Mouse (Mus musculus) myocyte (in vitro differentiated cells): ENCODE data around the gene Gm867. TPM values are rescaled to one million over a fixed set of nuclear protein-coding genes. Genes with fewer than 3 reads are reported as not detected.

Experiments
- H3K27me3 ChIP-seq: one replicate; pipeline ENCODE4 v1.6.1; 2011; ENCODE audit not compliant: control insufficient read depth, insufficient read depth, insufficient read length
- H3K36me3 ChIP-seq: one replicate; pipeline ENCODE4 v1.6.1; 2011; ENCODE audit not compliant: control insufficient read depth, insufficient read depth
- H3K4me2 ChIP-seq: one replicate; pipeline ENCODE4 v1.6.1; 2011; ENCODE audit warnings: low read depth, control low read depth
- H3K4me3 ChIP-seq: one replicate; pipeline ENCODE4 v1.5.1; 2011; ENCODE audit warnings: mild to moderate bottlenecking, control low read depth, moderate library complexity
- H3K79me2 ChIP-seq: one replicate; pipeline ENCODE4 v1.6.1; 2011; ENCODE audit not compliant: control insufficient read depth, insufficient read depth
- H3ac ChIP-seq: one replicate; pipeline ENCODE4 v1.6.1; 2011; ENCODE audit not compliant: control insufficient read depth, insufficient read length
- CEBPB ChIP-seq: IDR thresholded peaks from 2 replicates; pipeline ENCODE4 v1.6.1; 2011; ENCODE audit warnings: mild to moderate bottlenecking, moderate library complexity; ENCODE audit not compliant: poor library complexity, insufficient read depth, severe bottlenecking
- E2F4 ChIP-seq: IDR thresholded peaks from one replicate; pipeline ENCODE4 v1.6.1; 2011; ENCODE audit warnings: mild to moderate bottlenecking, control low read depth, moderate library complexity; ENCODE audit not compliant: insufficient read depth
- MAX ChIP-seq: IDR thresholded peaks from one replicate; pipeline ENCODE4 v1.6.1; 2011; ENCODE audit warnings: low read depth, mild to moderate bottlenecking, control low read depth
- MYOD1 ChIP-seq, 3 experiments: IDR thresholded peaks; one replicate each; pipeline ENCODE4 v1.6.1; 2011; ENCODE audit warnings: control low read depth in 2 of 3, low read depth in 2 of 3, mild to moderate bottlenecking in 2 of 3, moderate library complexity in 1 of 3; ENCODE audit not compliant: insufficient read length in 2 of 3, control insufficient read depth in 1 of 3
- MYOG ChIP-seq, 3 experiments: IDR thresholded peaks; one replicate each; pipeline ENCODE4 v1.6.1; 2011; ENCODE audit warnings: control low read depth in 2 of 3, low read depth in 2 of 3, mild to moderate bottlenecking in 2 of 3; ENCODE audit not compliant: insufficient read length in 2 of 3, control insufficient read depth in 1 of 3, insufficient read depth in 1 of 3
- POLR2A ChIP-seq: IDR thresholded peaks from one replicate; pipeline ENCODE4 v1.6.1; 2011; ENCODE audit warnings: low read depth, mild to moderate bottlenecking, control low read depth, moderate library complexity; ENCODE audit not compliant: insufficient read length
- POLR2AphosphoS2 ChIP-seq: IDR thresholded peaks from one replicate; pipeline ENCODE4 v1.6.1; 2011; ENCODE audit warnings: low read depth, control low read depth; ENCODE audit not compliant: insufficient read length
- REST ChIP-seq: IDR thresholded peaks from one replicate; pipeline ENCODE4 v1.6.1; 2011; ENCODE audit warnings: mild to moderate bottlenecking, control low read depth, moderate library complexity; ENCODE audit not compliant: insufficient read depth, insufficient read length
- SRF ChIP-seq: IDR thresholded peaks from one replicate; pipeline ENCODE4 v1.6.1; 2011; ENCODE audit warnings: low read depth; ENCODE audit not compliant: control insufficient read depth, insufficient read length
- TCF12 ChIP-seq: IDR thresholded peaks from one replicate; pipeline ENCODE4 v1.6.1; 2011; ENCODE audit warnings: mild to moderate bottlenecking, control low read depth; ENCODE audit not compliant: poor library complexity, insufficient read depth, severe bottlenecking
- TCF3 ChIP-seq: IDR thresholded peaks from one replicate; pipeline ENCODE4 v1.6.1; 2011; ENCODE audit warnings: low read depth, control low read depth; ENCODE audit not compliant: insufficient read length
- USF1 ChIP-seq: IDR thresholded peaks from one replicate; pipeline ENCODE4 v1.6.1; 2011; ENCODE audit warnings: low read depth, mild to moderate bottlenecking, control low read depth, moderate library complexity
- polyA plus RNA-seq: library from polyadenylated mRNA; unstranded; fragments of >200 nt; fragmentation: generic; extraction: Trizol; gene quantifications from one replicate; pipeline ENCODE4 v1.2.1, GENCODE M21; 2012; ENCODE audit warnings: missing spikeins

The Gm867 gene
- polyA plus RNA-seq, 1 experiment, result 3.2 TPM

GRCm38 (mm10) chr10:75898846-75899245 is 41.6 kb downstream of the Gm867 start:
- TF ChIP-seq MYOD1 (IDR thresholded peaks at IDR 0.05; ENCODE audit: control insufficient read depth in 1 of 3, insufficient read length in 2 of 3, low read depth in 2 of 3), result no peak
- TF ChIP-seq MYOG (IDR thresholded peaks at IDR 0.05; ENCODE audit: control insufficient read depth in 1 of 3, insufficient read depth in 1 of 3, insufficient read length in 2 of 3, low read depth in 2 of 3), result peak in 1 of 3 experiments; percentile 45
- no peak for TF ChIP-seq E2F4
- no peak for TF ChIP-seq TCF12
- peak; percentile 36 for TF ChIP-seq SRF
- TF ChIP-seq POLR2A, result peak; percentile 24
- no peak for TF ChIP-seq CEBPB
- Histone ChIP-seq H3K79me2 (peaks cover 10% of the 10 kb centered on the region), H3K27me3 (no peaks in the 10 kb centered on the region), H3K4me3 (no peak overlapping the region), H3K36me3 (peaks cover 36% of the 10 kb centered on the region), H3ac (no peak overlapping the region), H3K4me2 (peak overlapping the region; percentile 64)

GRCm38 (mm10) chr10:75898039-75898564 is 42.4 kb downstream of the Gm867 start:
- no peak overlapping the region for H3ac ChIP-seq
- peak overlapping the region; percentile 64 for H3K4me2 ChIP-seq
- peaks cover 10% of the 10 kb centered on the region for H3K79me2 ChIP-seq
- peaks cover 30% of the 10 kb centered on the region for H3K36me3 ChIP-seq
- no peak overlapping the region for H3K4me3 ChIP-seq
- H3K27me3 ChIP-seq, result no peaks in the 10 kb centered on the region
- TF ChIP-seq TCF12 (no peak), POLR2A (no peak), TCF3 (no peak), MYOG (IDR thresholded peaks at IDR 0.05; ENCODE audit: control insufficient read depth in 1 of 3, insufficient read depth in 1 of 3, insufficient read length in 2 of 3, low read depth in 2 of 3) (peak in 2 of 3 experiments; percentile 19 to 60), POLR2AphosphoS2 (no peak), CEBPB (no peak), MAX (no peak), E2F4 (no peak)

DNA sequence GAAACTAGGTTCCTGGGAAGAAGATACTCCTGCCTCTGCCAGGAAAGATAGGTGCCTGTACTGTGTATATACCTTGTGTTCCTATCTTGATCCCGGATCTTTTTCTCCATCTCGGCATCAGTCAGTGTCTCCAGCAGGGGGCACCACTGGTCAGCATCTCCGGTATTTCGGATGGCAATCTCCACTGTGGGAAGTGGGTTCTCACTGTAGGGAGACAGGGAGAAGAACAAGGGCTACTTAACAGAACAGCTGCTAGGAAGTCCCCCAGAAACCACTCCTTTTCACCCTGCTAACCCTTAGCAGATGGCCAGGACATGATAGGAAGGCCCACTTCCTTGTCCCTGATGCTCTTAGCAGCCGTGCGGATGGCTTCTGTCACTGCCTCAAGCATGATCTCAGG is 43.1 kb downstream of the Gm867 start:
- Histone ChIP-seq H3K4me2 (peak overlapping the region; percentile 64), H3K27me3 (no peaks in the 10 kb centered on the region), H3K36me3 (peaks cover 23% of the 10 kb centered on the region), H3ac (no peak overlapping the region), H3K4me3 (no peak overlapping the region), H3K79me2 (peaks cover 9% of the 10 kb centered on the region)
- TF ChIP-seq E2F4 (no peak), TCF3 (no peak), REST (no peak), MYOG (IDR thresholded peaks at IDR 0.05; ENCODE audit: control insufficient read depth in 1 of 3, insufficient read depth in 1 of 3, insufficient read length in 2 of 3, low read depth in 2 of 3) (peak in 2 of 3 experiments; percentile 47 to 67), TCF12 (peak; percentile 10), MYOD1 (IDR thresholded peaks at IDR 0.05; ENCODE audit: control insufficient read depth in 1 of 3, insufficient read length in 2 of 3, low read depth in 2 of 3) (peak in 2 of 3 experiments; percentile 51 to 66)

DNA sequence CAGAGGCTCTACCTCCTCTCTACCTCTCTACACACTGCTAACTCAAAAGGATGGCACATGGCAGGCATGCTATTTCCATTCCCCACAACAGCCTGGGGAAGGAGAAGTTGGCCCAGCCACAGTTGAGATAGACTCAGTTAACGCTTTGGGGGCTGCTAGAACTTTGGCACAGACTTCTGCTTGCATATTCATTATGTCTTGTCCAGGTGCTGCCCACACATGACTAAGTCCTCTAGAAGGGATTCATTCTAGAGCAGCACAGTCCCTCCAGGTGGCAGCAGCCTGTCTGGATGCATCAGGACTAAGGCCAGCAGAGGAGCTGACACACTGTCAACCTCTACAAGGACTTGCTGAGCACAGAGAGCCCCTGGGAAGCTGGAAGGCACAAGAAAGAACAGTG is 44.3 kb downstream of the Gm867 start:
- Histone ChIP-seq H3K27me3 (no peaks in the 10 kb centered on the region), H3ac (no peak overlapping the region), H3K79me2 (no peaks in the 10 kb centered on the region), H3K4me2 (no peak overlapping the region), H3K36me3 (peaks cover 15% of the 10 kb centered on the region), H3K4me3 (no peak overlapping the region)
- no peak for TF ChIP-seq REST
- TF ChIP-seq USF1, result no peak

- H3K36me3 ChIP-seq, result peaks cover 11% of the 10 kb centered on the region
Measured at GRCm38 (mm10) chr10:75895730-75896129, 44.7 kb downstream of the Gm867 start.

More at GRCm38 (mm10) chr10:75895730-75896129, 44.7 kb downstream of the Gm867 start:
- no peaks in the 10 kb centered on the region for H3K27me3 ChIP-seq
- TF ChIP-seq SRF, result no peak
- no peak for TF ChIP-seq MAX
- TF ChIP-seq TCF3, result no peak
- no peak for TF ChIP-seq REST
- TF ChIP-seq MYOD1 (IDR thresholded peaks at IDR 0.05; ENCODE audit: control insufficient read depth in 1 of 3, insufficient read length in 2 of 3, low read depth in 2 of 3), result no peak
- TF ChIP-seq POLR2AphosphoS2, result no peak
- TF ChIP-seq MYOG (IDR thresholded peaks at IDR 0.05; ENCODE audit: control insufficient read depth in 1 of 3, insufficient read depth in 1 of 3, insufficient read length in 2 of 3, low read depth in 2 of 3), result no peak
- TF ChIP-seq POLR2A, result no peak
- TF ChIP-seq USF1, result no peak
- TF ChIP-seq CEBPB, result no peak
- no peak overlapping the region for H3K4me3 ChIP-seq
- H3K4me2 ChIP-seq, result no peak overlapping the region
- H3ac ChIP-seq, result no peak overlapping the region
- H3K79me2 ChIP-seq, result no peaks in the 10 kb centered on the region
